Mouse (Mus musculus): ENCODE measurements around the gene Dlg5. TPM values are rescaled to one million over a fixed set of nuclear protein-coding genes. Genes with fewer than 3 reads are reported as not detected.

The Dlg5 gene
- polyA plus RNA-seq, 1 experiment from 2014 or later: 32.9 TPM

DNA sequence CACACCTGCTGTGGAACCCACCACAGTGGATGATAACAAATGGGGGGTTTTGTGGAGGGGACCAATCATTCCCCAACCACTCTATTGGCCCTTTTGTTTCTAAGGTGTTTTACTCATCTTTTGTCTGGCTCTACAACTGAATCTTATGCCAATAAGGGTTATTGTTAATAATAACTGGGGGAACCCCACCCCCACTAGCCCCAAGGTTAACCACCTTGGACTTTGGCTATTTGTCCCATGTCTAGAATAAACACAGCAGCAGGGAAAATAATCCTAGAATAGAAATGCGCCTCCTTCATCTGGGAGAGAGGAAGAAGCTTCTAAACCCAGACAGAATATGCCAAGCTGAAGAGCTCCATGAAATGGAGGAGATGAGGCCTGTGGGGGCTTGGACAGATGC is 151.1 kb downstream of the Dlg5 start:
- DNase-seq: no peak
- no peaks in the 10 kb centered on the region for H3K9me3 ChIP-seq (ENCODE audit: control insufficient read depth, low read length)
- H3K9ac ChIP-seq (replicated peaks; ENCODE audit: low read length): no peak overlapping the region
- H3K27ac ChIP-seq (replicated peaks; ENCODE audit: low read depth, low read length): no peak overlapping the region
- no peak overlapping the region for H3K4me3 ChIP-seq (replicated peaks; ENCODE audit: low read depth, low read length)
- H3K36me3 ChIP-seq (ENCODE audit: control insufficient read depth, insufficient read depth, low read length): no peaks in the 10 kb centered on the region
- H3K4me1 ChIP-seq (ENCODE audit: control insufficient read depth, insufficient read depth, low read length): no peaks in the 10 kb centered on the region
- 90% methylated on average over 1 of the region's 1 CpGs for WGBS
- no peak overlapping the region for H3K4me2 ChIP-seq (ENCODE audit: low read length)
- no peaks in the 10 kb centered on the region for H3K27me3 ChIP-seq (ENCODE audit: control insufficient read depth, insufficient read depth, low read length)
- no peak for ATAC-seq (ENCODE audit: low FRiP score, low TSS enrichment)

DNA sequence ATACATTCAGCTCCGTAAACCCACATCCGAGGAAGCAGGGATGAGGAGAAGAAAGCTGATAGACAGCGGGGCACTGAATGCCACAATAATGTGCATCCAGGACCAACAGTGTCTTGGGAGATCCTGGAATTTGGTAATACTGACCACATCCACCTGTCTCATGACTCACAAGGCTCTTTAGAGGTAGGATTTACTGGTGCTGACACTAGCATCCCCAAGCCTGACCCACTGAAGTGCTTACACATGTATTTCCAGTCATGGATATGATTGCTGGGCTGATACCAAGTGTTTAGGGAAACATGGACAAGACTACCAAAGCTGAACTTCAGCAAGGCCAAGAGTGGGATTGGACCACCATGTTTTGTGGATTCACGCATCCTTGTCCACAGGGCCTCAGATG is 152.5 kb downstream of the Dlg5 start:
- ATAC-seq (ENCODE audit: low FRiP score, low TSS enrichment): no peak
- Histone ChIP-seq H3K4me1 (ENCODE audit: control insufficient read depth, insufficient read depth, low read length) (no peaks in the 10 kb centered on the region), H3K9ac (replicated peaks; ENCODE audit: low read length) (no peak overlapping the region), H3K36me3 (ENCODE audit: control insufficient read depth, insufficient read depth, low read length) (no peaks in the 10 kb centered on the region), H3K9me3 (ENCODE audit: control insufficient read depth, low read length) (no peaks in the 10 kb centered on the region), H3K27me3 (ENCODE audit: control insufficient read depth, insufficient read depth, low read length) (no peaks in the 10 kb centered on the region), H3K4me2 (ENCODE audit: low read length) (no peak overlapping the region), H3K4me3 (replicated peaks; ENCODE audit: low read depth, low read length) (no peak overlapping the region), H3K27ac (replicated peaks; ENCODE audit: low read depth, low read length) (no peak overlapping the region)
- DNase-seq: no peak
- 94% methylated on average over 4 of the region's 4 CpGs for WGBS

DNA sequence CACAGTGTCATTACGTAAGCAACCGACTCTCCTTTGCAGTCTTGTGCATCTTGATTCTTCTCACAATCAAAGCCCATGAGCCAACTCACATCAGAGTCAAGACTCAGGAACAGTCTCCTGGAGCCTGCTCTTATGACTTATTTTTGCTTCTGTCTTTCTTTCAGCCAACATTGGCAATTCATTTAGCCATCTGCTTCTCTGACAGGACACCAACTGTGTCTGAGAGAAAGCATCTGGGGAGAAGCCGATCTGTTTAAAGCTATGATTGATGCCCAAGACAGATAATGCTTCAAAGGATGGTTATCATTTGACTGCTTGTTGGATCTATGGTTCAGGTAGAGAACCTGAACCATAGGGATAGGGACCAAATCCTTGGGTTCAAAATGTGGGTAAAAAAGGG is 153.3 kb downstream of the Dlg5 start:
- H3K9me3 ChIP-seq (ENCODE audit: control insufficient read depth, low read length): no peaks in the 10 kb centered on the region
- 87% methylated on average over 3 of the region's 3 CpGs for WGBS
- H3K4me2 ChIP-seq (ENCODE audit: low read length): no peak overlapping the region
- H3K27me3 ChIP-seq (ENCODE audit: control insufficient read depth, insufficient read depth, low read length): no peaks in the 10 kb centered on the region
- no peaks in the 10 kb centered on the region for H3K36me3 ChIP-seq (ENCODE audit: control insufficient read depth, insufficient read depth, low read length)
- ATAC-seq (ENCODE audit: low FRiP score, low TSS enrichment) (no peak), DNase-seq (no peak)
- H3K4me3 ChIP-seq (replicated peaks; ENCODE audit: low read depth, low read length): no peak overlapping the region
- no peaks in the 10 kb centered on the region for H3K4me1 ChIP-seq (ENCODE audit: control insufficient read depth, insufficient read depth, low read length)
- no peak overlapping the region for H3K9ac ChIP-seq (replicated peaks; ENCODE audit: low read length)
- H3K27ac ChIP-seq (replicated peaks; ENCODE audit: low read depth, low read length): no peak overlapping the region

DNA sequence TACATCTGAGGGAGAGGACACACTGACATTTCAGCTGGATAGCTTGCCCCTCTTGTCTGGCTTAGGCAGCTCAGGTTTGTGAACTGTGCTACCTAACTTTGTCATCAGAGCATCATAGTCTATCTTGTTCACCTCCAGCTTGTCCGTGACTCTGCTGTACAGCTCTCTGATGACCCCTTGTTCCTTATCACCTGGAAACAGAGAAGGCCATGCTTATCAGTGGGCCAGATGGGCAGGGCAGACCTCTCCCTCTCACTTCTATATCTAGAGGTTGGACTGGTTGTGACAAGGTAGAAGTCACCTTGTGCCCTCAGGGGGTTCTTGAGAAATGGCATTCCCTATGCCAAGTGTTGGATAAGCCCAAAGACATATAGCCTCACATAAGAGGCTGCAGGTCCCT is 154.9 kb downstream of the Dlg5 start:
- H3K4me1 ChIP-seq (ENCODE audit: control insufficient read depth, insufficient read depth, low read length): no peaks in the 10 kb centered on the region
- WGBS: 96% methylated on average over 1 of the region's 1 CpGs
- H3K27me3 ChIP-seq (ENCODE audit: control insufficient read depth, insufficient read depth, low read length): no peaks in the 10 kb centered on the region
- no peak overlapping the region for H3K4me2 ChIP-seq (ENCODE audit: low read length)
- ATAC-seq (ENCODE audit: low FRiP score, low TSS enrichment) (no peak), DNase-seq (no peak)
- H3K36me3 ChIP-seq (ENCODE audit: control insufficient read depth, insufficient read depth, low read length): no peaks in the 10 kb centered on the region
- no peak overlapping the region for H3K27ac ChIP-seq (replicated peaks; ENCODE audit: low read depth, low read length)
- no peak overlapping the region for H3K9ac ChIP-seq (replicated peaks; ENCODE audit: low read length)
- no peak overlapping the region for H3K4me3 ChIP-seq (replicated peaks; ENCODE audit: low read depth, low read length)
- no peaks in the 10 kb centered on the region for H3K9me3 ChIP-seq (ENCODE audit: control insufficient read depth, low read length)

DNA sequence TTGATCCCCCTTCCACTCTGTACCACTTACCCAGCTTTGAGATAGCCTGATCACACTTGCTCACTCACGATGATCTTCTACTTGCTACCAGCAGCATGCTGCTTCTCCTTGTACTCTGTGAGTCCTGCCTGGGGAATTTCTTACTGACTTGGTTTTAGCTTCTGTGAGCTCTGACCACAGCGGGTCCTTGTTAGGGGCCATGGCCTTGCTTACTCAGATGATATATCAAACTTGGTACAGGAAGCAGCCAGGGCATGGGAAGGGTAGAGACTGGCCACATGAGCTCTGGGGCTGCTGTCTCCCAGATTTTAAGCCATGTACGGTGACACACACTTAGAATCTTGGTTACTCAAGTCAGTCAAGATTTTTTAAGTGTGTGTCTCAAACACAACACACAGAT is 156.5 kb downstream of the Dlg5 start:
- H3K9me3 ChIP-seq (ENCODE audit: control insufficient read depth, low read length): no peaks in the 10 kb centered on the region
- ATAC-seq (ENCODE audit: low FRiP score, low TSS enrichment) (no peak), DNase-seq (no peak)
- H3K9ac ChIP-seq (replicated peaks; ENCODE audit: low read length): no peak overlapping the region
- H3K4me2 ChIP-seq (ENCODE audit: low read length): no peak overlapping the region
- no peak overlapping the region for H3K27ac ChIP-seq (replicated peaks; ENCODE audit: low read depth, low read length)
- no peaks in the 10 kb centered on the region for H3K27me3 ChIP-seq (ENCODE audit: control insufficient read depth, insufficient read depth, low read length)
- 91% methylated on average over 3 of the region's 3 CpGs for WGBS
- H3K4me1 ChIP-seq (ENCODE audit: control insufficient read depth, insufficient read depth, low read length): no peaks in the 10 kb centered on the region
- H3K4me3 ChIP-seq (replicated peaks; ENCODE audit: low read depth, low read length): no peak overlapping the region
- H3K36me3 ChIP-seq (ENCODE audit: control insufficient read depth, insufficient read depth, low read length): no peaks in the 10 kb centered on the region

DNA sequence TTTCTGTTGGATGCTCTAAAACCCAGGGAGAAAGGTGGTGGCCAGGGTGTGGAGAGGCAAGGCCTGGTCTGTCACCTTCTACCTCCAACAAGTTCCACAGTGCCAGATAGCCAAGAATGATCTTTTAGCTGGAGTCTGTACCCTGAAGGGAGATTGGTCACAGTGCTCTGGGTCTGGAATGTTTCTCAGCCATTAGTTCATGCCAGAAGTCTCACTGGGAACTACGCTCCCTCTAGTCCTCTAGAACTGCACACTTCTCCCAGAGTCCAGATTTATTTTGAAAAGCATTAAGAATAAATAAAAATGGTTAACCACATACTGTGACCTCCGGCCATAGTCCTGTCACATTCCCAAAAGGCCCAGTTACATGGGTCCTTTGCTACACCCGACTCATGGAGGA is 158.3 kb downstream of the Dlg5 start:
- 91% methylated on average over 3 of the region's 3 CpGs for WGBS
- no peak for ATAC-seq (ENCODE audit: low FRiP score, low TSS enrichment)

DNA sequence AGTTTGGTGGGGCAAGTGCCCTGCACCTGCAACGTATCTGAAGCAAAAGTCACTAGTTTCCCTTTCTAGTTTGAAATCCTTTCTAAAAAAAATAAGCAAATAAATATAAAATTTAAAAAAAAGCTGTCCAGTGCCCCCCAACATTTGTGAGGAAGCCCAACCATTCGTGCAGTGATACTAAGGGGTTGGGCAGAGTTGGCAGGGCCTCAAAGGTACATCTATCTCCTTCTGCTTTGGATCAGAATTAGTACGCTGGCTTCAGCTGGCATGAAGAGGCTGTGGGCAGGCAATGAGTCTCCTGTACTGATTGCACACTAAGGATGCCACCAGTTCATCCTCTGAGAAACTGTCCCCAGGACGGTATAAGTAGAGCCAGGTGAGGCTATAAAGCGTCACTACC is 159.2 kb downstream of the Dlg5 start:
- no peak overlapping the region for H3K9ac ChIP-seq (replicated peaks; ENCODE audit: low read length)
- 80% methylated on average over 5 of the region's 5 CpGs for whole genome bisulfite sequencing
- ATAC-seq (ENCODE audit: low FRiP score, low TSS enrichment) (no peak), DNase-seq (no peak)
- 0 out of 2 replicates have a peak, but pooled peaks cover 4% of the 10 kb centered on the region for H3K4me1 ChIP-seq (ENCODE audit: control insufficient read depth, insufficient read depth, low read length)
- no peaks in the 10 kb centered on the region for H3K9me3 ChIP-seq (ENCODE audit: control insufficient read depth, low read length)
- H3K36me3 ChIP-seq (ENCODE audit: control insufficient read depth, insufficient read depth, low read length): no peaks in the 10 kb centered on the region
- no peak overlapping the region for H3K27ac ChIP-seq (replicated peaks; ENCODE audit: low read depth, low read length)
- H3K4me3 ChIP-seq (replicated peaks; ENCODE audit: low read depth, low read length): no peak overlapping the region
- H3K4me2 ChIP-seq (ENCODE audit: low read length): no peak overlapping the region
- no peaks in the 10 kb centered on the region for H3K27me3 ChIP-seq (ENCODE audit: control insufficient read depth, insufficient read depth, low read length)

More for the DNA sequence above, 158.3 kb downstream of the Dlg5 start:
- Histone ChIP-seq H3K36me3 (ENCODE audit: control insufficient read depth, insufficient read depth, low read length) (no peaks in the 10 kb centered on the region), H3K4me1 (ENCODE audit: control insufficient read depth, insufficient read depth, low read length) (no peaks in the 10 kb centered on the region), H3K9me3 (ENCODE audit: control insufficient read depth, low read length) (no peaks in the 10 kb centered on the region), H3K27me3 (ENCODE audit: control insufficient read depth, insufficient read depth, low read length) (no peaks in the 10 kb centered on the region), H3K4me3 (replicated peaks; ENCODE audit: low read depth, low read length) (no peak overlapping the region), H3K4me2 (ENCODE audit: low read length) (no peak overlapping the region), H3K27ac (replicated peaks; ENCODE audit: low read depth, low read length) (no peak overlapping the region), H3K9ac (replicated peaks; ENCODE audit: low read length) (no peak overlapping the region)
- DNase-seq: no peak

Small RNAs within 50 kb of the gene (microRNA-seq; reads per million reads assigned to microRNA genes)
- gene Mir7210: not detected

Other genes with a start within 250 kb of the Dlg5 start
- 17.8 and 18.3 TPM in 2 replicates for gene Kcnma1, start 231.4 kb downstream of the Dlg5 start, polyA plus RNA-seq (2014; fragmentation: Nextera tagmentation; extraction: Ambion mirVana)
- gene E330034G19Rik, start 47.3 kb upstream of the Dlg5 start, polyA plus RNA-seq (2014; fragmentation: Nextera tagmentation; extraction: Ambion mirVana): not detected in 2 replicates
- gene Polr3a, start 241.1 kb upstream of the Dlg5 start, polyA plus RNA-seq (2014; fragmentation: Nextera tagmentation; extraction: Ambion mirVana): 21.0 and 23.1 TPM in 2 replicates
- gene Rps24, start 241.2 kb upstream of the Dlg5 start, polyA plus RNA-seq (2014; fragmentation: Nextera tagmentation; extraction: Ambion mirVana): 772 and 791 TPM in 2 replicates

Measured in midbrain, embryonic 14.5 days (tissue).